Mouse (Mus musculus): ENCODE data around the gene Mtif2. TPM values are rescaled to one million over a fixed set of nuclear protein-coding genes. Genes with fewer than 3 reads are reported as not detected.
"Not testable (repeated sequence)": the region's sequence is repeated elsewhere in the genome, so short reads cannot be mapped to it uniquely, and the experiment has no call there.

Gene Mtif2
- polyA plus RNA-seq, 1 experiment, result 28.2 TPM

- WGBS, result 26% methylated on average over 10 of the region's 10 CpGs
- TF ChIP-seq CTCF (IDR thresholded peaks at IDR 0.05; ENCODE audit: borderline replicate concordance, insufficient read depth, low read depth, low read length), result no peak
- TF ChIP-seq POLR2A (IDR thresholded peaks at IDR 0.05; ENCODE audit: borderline replicate concordance, insufficient read depth, low read length), result no peak
- Histone ChIP-seq H3K27me3 (ENCODE audit: control insufficient read depth, insufficient read depth, low read length) (no peaks in the 10 kb centered on the region), H3K4me3 (replicated peaks; ENCODE audit: insufficient read depth, low read depth, low read length) (peak overlapping the region; percentile 85), H3K27ac (ENCODE audit: insufficient read depth, low read length) (no peak overlapping the region), H3K4me1 (ENCODE audit: control insufficient read depth, insufficient read depth, low read length) (no peaks in the 10 kb centered on the region)
- peak in 1 of 2 experiments; percentile 8 for DNase-seq
Observed at GRCm38 (mm10) chr11:29514325-29514681, 11.9 kb upstream of the Mtif2 start.

DNA sequence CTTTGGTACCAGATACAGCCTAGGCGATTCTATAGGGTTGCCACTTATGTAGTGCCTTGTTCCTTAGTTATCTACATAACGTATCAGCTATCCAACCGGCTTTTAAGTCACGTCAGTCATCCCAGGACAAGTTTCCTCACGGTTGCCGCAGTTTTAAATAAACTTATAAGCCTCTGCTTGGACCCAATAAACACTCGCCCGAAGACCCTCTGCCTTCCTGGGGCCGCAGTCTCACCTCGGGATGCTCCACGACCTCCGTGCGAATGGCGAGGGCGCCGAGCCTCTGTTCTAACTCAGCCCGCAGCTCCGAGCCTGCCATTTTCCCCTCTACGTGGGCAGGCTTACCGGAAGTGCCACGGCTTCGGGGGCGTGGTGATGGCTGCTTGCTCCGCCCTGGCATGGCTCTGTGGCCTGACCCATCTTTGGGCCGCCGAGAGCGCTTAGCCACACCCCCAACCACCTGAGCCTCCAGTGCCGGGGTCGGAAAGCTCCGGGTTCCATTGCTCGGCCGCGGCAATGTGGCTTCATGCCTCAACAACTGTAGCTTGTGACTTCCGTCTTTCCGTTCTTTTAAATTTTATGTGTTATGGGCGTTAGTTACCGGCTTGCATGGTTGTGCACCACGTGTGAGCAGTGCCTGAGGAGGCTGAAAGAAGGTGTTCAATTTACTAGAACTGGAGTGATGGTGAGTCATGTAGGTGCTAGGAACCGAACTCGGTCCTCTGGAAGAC is 11.4 kb upstream of the Mtif2 start, which contains the start of gene Prorsd1:
TSS of gene Prorsd1 (minus strand) at position 352 of the 731 bp plus-strand sequence.
- DNase-seq, result peak; percentile 85 to 89
- H3K4me1 ChIP-seq (ENCODE audit: control insufficient read depth, insufficient read depth, low read length), result no peaks in the 10 kb centered on the region
- H3K27me3 ChIP-seq (ENCODE audit: control insufficient read depth, insufficient read depth, low read length), result no peaks in the 10 kb centered on the region
- H3K4me3 ChIP-seq (replicated peaks; ENCODE audit: insufficient read depth, low read depth, low read length), result peak within 1 kb of the TSS; percentile 85
- TF ChIP-seq CTCF (IDR thresholded peaks at IDR 0.05; ENCODE audit: borderline replicate concordance, insufficient read depth, low read depth, low read length) (no peak), POLR2A (IDR thresholded peaks at IDR 0.05; ENCODE audit: borderline replicate concordance, insufficient read depth, low read length) (peak; percentile 76)
- 3% methylated on average over 40 of the region's 40 CpGs for WGBS
- H3K27ac ChIP-seq (ENCODE audit: insufficient read depth, low read length), result no peak within 1 kb of the TSS

GRCm38 (mm10) chr11:29538201-29538600 is 12.0 kb downstream of the Mtif2 start:
- DNase-seq, result no peak
- WGBS, result 98% methylated on average over 1 of the region's 1 CpGs
- H3K27ac ChIP-seq (ENCODE audit: insufficient read depth, low read length), result no peak overlapping the region
- H3K27me3 ChIP-seq (ENCODE audit: control insufficient read depth, insufficient read depth, low read length), result no peaks in the 10 kb centered on the region
- no peak for TF ChIP-seq CTCF (IDR thresholded peaks at IDR 0.05; ENCODE audit: borderline replicate concordance, insufficient read depth, low read depth, low read length)
- TF ChIP-seq POLR2A (IDR thresholded peaks at IDR 0.05; ENCODE audit: borderline replicate concordance, insufficient read depth, low read length), result no peak
- H3K4me3 ChIP-seq (replicated peaks; ENCODE audit: insufficient read depth, low read depth, low read length), result no peak overlapping the region
- no peaks in the 10 kb centered on the region for H3K4me1 ChIP-seq (ENCODE audit: control insufficient read depth, insufficient read depth, low read length)

DNA sequence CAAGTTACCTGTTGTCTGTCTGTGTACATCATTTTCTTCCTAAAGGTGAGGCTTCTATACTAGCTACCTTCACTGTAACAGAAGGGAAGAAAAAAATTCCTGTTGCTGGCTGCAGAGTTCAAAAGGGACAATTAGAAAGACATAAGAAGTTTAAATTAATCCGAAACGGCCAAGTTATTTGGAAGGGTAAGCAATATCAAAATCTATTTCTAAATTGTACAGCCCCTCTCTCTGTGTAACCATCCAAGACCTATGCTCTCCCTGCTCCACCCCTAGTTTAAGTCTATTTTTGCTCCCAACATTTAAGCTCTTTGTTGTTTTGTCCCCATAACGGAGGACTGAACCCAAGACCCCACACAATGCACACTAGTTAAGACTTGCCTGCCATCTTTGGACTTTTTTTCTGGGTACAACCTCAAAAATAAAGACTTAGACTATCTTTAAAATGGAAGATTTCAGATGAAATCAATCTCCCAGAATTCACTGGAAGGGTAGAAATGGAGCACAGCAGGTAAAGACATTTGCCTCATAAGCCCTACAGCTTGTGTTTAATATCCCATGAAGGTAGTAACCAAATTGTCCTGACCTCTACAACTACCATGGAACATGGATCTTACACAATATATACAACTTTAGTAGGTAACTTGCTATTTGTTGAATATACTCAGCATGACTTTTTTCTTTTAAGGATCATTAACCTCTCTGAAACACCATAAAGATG is 18.2 kb downstream of the Mtif2 start:
- Histone ChIP-seq H3K4me1 (ENCODE audit: control insufficient read depth, insufficient read depth, low read length) (no peaks in the 10 kb centered on the region), H3K27me3 (ENCODE audit: control insufficient read depth, insufficient read depth, low read length) (no peaks in the 10 kb centered on the region), H3K27ac (ENCODE audit: insufficient read depth, low read length) (no peak overlapping the region), H3K4me3 (replicated peaks; ENCODE audit: insufficient read depth, low read depth, low read length) (no peak overlapping the region)
- TF ChIP-seq POLR2A (IDR thresholded peaks at IDR 0.05; ENCODE audit: borderline replicate concordance, insufficient read depth, low read length) (no peak), CTCF (IDR thresholded peaks at IDR 0.05; ENCODE audit: borderline replicate concordance, insufficient read depth, low read depth, low read length) (no peak)
- WGBS, result 85% methylated on average over 3 of the region's 3 CpGs
- no peak for DNase-seq

DNA sequence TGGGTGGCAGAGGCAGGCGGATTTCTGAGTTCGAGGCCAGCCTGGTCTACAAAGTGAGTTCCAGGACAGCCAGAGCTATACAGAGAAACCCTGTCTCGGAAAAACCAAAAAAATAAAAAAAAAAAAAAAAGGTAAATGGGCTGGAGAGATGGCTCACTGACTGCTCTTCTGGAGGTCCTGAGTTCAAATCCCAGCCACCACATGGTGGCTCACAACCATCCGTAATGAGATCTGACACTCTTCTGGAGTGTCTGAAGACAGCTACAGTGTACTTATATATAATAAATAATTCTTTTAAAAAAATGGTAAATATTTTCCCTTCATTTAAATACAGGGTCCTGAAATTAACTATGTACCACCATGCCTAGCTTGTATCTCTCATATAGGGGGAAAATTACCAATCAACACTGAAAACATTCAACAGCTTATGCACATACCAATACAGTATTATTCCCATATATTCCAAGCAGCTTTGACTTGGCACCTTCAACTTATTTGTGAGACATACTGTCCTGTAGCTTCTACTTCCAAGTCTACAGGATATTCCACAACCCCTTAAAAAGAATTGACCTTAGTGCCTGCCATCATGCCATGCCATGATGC is 19.0 kb downstream of the Mtif2 start:
- WGBS, result 90% methylated on average over 4 of the region's 4 CpGs
- DNase-seq; H3K27ac ChIP-seq (ENCODE audit: insufficient read depth, low read length); H3K27me3 ChIP-seq (ENCODE audit: control insufficient read depth, insufficient read depth, low read length); H3K4me1 ChIP-seq (ENCODE audit: control insufficient read depth, insufficient read depth, low read length); H3K4me3 ChIP-seq (replicated peaks; ENCODE audit: insufficient read depth, low read depth, low read length): not testable (repeated sequence)

- 86% methylated on average over 2 of the region's 2 CpGs for WGBS
- H3K4me3 ChIP-seq (replicated peaks; ENCODE audit: insufficient read depth, low read depth, low read length); H3K27ac ChIP-seq (ENCODE audit: insufficient read depth, low read length); DNase-seq; H3K4me1 ChIP-seq (ENCODE audit: control insufficient read depth, insufficient read depth, low read length); H3K27me3 ChIP-seq (ENCODE audit: control insufficient read depth, insufficient read depth, low read length): not testable (repeated sequence)
Observed at GRCm38 (mm10) chr11:29546297-29546696, 20.1 kb downstream of the Mtif2 start.

- Histone ChIP-seq H3K4me3 (replicated peaks; ENCODE audit: insufficient read depth, low read depth, low read length) (peak overlapping the region; percentile 81), H3K27me3 (ENCODE audit: control insufficient read depth, insufficient read depth, low read length) (no peaks in the 10 kb centered on the region), H3K4me1 (ENCODE audit: control insufficient read depth, insufficient read depth, low read length) (no peaks in the 10 kb centered on the region), H3K27ac (ENCODE audit: insufficient read depth, low read length) (no peak overlapping the region)
- DNase-seq, result no peak
- 24% methylated on average over 2 of the region's 2 CpGs for WGBS
- TF ChIP-seq POLR2A (IDR thresholded peaks at IDR 0.05; ENCODE audit: borderline replicate concordance, insufficient read depth, low read length) (no peak), CTCF (IDR thresholded peaks at IDR 0.05; ENCODE audit: borderline replicate concordance, insufficient read depth, low read depth, low read length) (no peak)
Observed at GRCm38 (mm10) chr11:29546762-29547161, 20.6 kb downstream of the Mtif2 start.

GRCm38 (mm10) chr11:29547249-29547751 is 21.1 kb downstream of the Mtif2 start:
- H3K27ac ChIP-seq (ENCODE audit: insufficient read depth, low read length), result peak overlapping the region; percentile 76
- no peak for TF ChIP-seq CTCF (IDR thresholded peaks at IDR 0.05; ENCODE audit: borderline replicate concordance, insufficient read depth, low read depth, low read length)
- no peak for TF ChIP-seq POLR2A (IDR thresholded peaks at IDR 0.05; ENCODE audit: borderline replicate concordance, insufficient read depth, low read length)
- no peak for DNase-seq
- no peaks in the 10 kb centered on the region for H3K27me3 ChIP-seq (ENCODE audit: control insufficient read depth, insufficient read depth, low read length)
- WGBS, result under 1% methylated on average over 27 of the region's 27 CpGs
- H3K4me1 ChIP-seq (ENCODE audit: control insufficient read depth, insufficient read depth, low read length), result no peaks in the 10 kb centered on the region
- peak overlapping the region; percentile 81 for H3K4me3 ChIP-seq (replicated peaks; ENCODE audit: insufficient read depth, low read depth, low read length)

All from cerebellum, adult 2 months (tissue).